Mouse (Mus musculus): ENCODE measurements around the gene Nbeal1. TPM values are rescaled to one million over a fixed set of nuclear protein-coding genes. Genes with fewer than 3 reads are reported as not detected.
"Not testable (repeated sequence)": the region's sequence is repeated elsewhere in the genome, so short reads cannot be mapped to it uniquely, and the experiment has no call there.

Gene Nbeal1
- polyA plus RNA-seq, 1 experiment from 2014 or later: 7.9 TPM

DNA sequence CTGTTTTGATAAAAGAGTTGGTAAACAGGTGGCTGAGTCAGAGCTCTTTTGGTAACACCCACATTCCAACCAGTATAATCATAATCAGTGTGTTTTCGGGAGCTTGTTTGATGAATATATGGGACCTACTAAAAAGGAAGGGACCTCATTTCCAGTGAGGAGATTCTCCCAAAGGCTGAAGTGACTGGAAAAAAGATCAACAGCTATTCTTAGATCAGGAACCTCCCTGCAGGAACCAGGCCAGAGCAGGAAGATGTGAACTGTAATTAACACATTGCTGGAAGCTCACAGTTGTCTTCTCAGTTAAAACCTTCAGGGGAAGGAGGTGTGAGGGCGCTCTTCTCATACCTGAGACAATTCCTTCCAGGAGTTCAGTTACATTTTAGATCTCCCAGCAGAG is 10.8 kb upstream of the Nbeal1 start:
- Histone ChIP-seq H3K27me3 (ENCODE audit: insufficient read depth, low read length) (no peaks in the 10 kb centered on the region), H3K4me2 (ENCODE audit: low read length) (no peak overlapping the region), H3K9me3 (replicated peaks; ENCODE audit: low read length) (no peaks in the 10 kb centered on the region), H3K36me3 (ENCODE audit: insufficient read depth, low read length) (no peaks in the 10 kb centered on the region), H3K4me1 (replicated peaks; ENCODE audit: insufficient read depth, low read length) (no peaks in the 10 kb centered on the region), H3K9ac (ENCODE audit: low read depth, low read length) (no peak overlapping the region), H3K4me3 (replicated peaks; ENCODE audit: low read depth, low read length) (no peak overlapping the region), H3K27ac (no peak overlapping the region)
- TF ChIP-seq CTCF (IDR thresholded peaks at IDR 0.05; ENCODE audit: low read depth): no peak
- DNase-seq (ENCODE audit: low spot score) (no peak), ATAC-seq (replicated peaks; ENCODE audit: low FRiP score, low read depth) (no peak)
- WGBS: 77% methylated on average over 2 of the region's 2 CpGs

DNA sequence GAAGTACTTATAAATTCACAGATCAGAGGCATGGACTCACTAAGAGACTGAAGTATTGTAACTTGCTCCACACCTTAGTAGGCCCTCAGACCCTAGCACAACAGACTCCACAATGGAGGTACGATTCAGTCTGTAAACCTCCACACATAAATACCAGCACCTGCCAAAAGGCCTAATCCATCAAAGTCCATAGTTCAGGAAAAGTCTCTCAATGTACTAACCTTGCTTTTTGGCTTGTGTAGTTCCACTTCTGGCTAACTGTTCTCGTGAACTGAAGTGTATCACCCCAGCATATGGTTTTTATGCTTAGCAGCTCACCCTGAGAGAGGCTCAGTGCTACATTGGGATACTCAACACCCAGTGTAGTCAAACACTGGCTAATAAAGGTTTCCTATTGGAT is 10.1 kb upstream of the Nbeal1 start:
- Histone ChIP-seq H3K27ac (no peak overlapping the region), H3K36me3 (ENCODE audit: insufficient read depth, low read length) (no peaks in the 10 kb centered on the region), H3K4me1 (replicated peaks; ENCODE audit: insufficient read depth, low read length) (no peaks in the 10 kb centered on the region), H3K4me2 (ENCODE audit: low read length) (no peak overlapping the region), H3K9ac (ENCODE audit: low read depth, low read length) (no peak overlapping the region), H3K27me3 (ENCODE audit: insufficient read depth, low read length) (no peaks in the 10 kb centered on the region), H3K9me3 (replicated peaks; ENCODE audit: low read length) (no peaks in the 10 kb centered on the region), H3K4me3 (replicated peaks; ENCODE audit: low read depth, low read length) (no peak overlapping the region)
- TF ChIP-seq CTCF (IDR thresholded peaks at IDR 0.05; ENCODE audit: low read depth): no peak
- ATAC-seq (replicated peaks; ENCODE audit: low FRiP score, low read depth) (no peak), DNase-seq (ENCODE audit: low spot score) (no peak)
- 50% methylated on average over 2 of the region's 2 CpGs for WGBS

DNA sequence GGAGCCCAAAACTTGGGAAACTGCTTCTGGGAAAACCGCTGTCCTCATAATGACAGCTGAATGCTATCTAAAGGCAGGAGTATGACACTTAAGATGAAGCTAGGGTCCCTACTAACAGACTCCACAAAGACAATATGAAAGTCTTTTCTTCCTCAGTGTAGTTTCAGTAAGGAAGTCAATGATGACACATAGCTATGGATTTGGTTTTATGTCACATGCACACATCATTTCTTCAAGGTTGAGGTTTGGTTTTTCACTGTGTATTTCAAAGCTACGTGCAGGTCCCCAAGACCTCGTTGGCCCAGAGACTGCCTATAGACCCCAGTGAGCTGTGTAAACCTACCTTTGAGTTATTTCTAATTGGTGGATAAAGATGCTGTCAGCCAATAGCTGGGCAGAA is 7.3 kb upstream of the Nbeal1 start:
- H3K4me2 ChIP-seq (ENCODE audit: low read length): no peak overlapping the region
- H3K27me3 ChIP-seq (ENCODE audit: insufficient read depth, low read length): no peaks in the 10 kb centered on the region
- H3K27ac ChIP-seq: no peak overlapping the region
- no peaks in the 10 kb centered on the region for H3K4me1 ChIP-seq (replicated peaks; ENCODE audit: insufficient read depth, low read length)
- no peak overlapping the region for H3K4me3 ChIP-seq (replicated peaks; ENCODE audit: low read depth, low read length)
- no peak overlapping the region for H3K9ac ChIP-seq (ENCODE audit: low read depth, low read length)
- WGBS: 87% methylated on average over 3 of the region's 3 CpGs
- DNase-seq (ENCODE audit: low spot score) (no peak), ATAC-seq (replicated peaks; ENCODE audit: low FRiP score, low read depth) (no peak)
- TF ChIP-seq CTCF (IDR thresholded peaks at IDR 0.05; ENCODE audit: low read depth): no peak
- H3K9me3 ChIP-seq (replicated peaks; ENCODE audit: low read length): no peaks in the 10 kb centered on the region
- H3K36me3 ChIP-seq (ENCODE audit: insufficient read depth, low read length): no peaks in the 10 kb centered on the region

DNA sequence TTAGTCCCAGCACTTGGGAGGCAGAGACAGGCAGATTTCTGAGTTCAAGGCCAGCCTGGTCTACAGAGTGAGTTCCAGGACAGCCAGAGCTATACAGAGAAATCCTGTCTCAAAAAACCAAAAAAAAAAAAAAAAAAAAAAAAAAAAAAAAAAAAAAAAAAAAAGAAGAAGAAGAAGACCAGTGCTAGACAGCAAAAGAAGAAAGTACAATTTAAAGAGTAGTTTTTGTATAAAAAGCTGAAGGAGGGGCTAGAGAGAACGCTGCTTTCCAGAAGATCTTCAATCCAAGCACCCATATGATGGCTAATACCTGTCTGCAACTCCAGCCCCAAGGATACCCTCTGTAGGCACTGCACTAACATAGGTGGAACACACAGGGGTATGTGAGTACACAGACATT is 2.6 kb upstream of the Nbeal1 start:
- 92% methylated on average over 1 of the region's 1 CpGs for WGBS
- not testable (repeated sequence) for DNase-seq (ENCODE audit: low spot score); H3K27me3 ChIP-seq (ENCODE audit: insufficient read depth, low read length); H3K4me1 ChIP-seq (replicated peaks; ENCODE audit: insufficient read depth, low read length); H3K4me3 ChIP-seq (replicated peaks; ENCODE audit: low read depth, low read length); H3K27ac ChIP-seq; H3K9me3 ChIP-seq (replicated peaks; ENCODE audit: low read length); H3K36me3 ChIP-seq (ENCODE audit: insufficient read depth, low read length); ATAC-seq (replicated peaks; ENCODE audit: low FRiP score, low read depth); H3K9ac ChIP-seq (ENCODE audit: low read depth, low read length); H3K4me2 ChIP-seq (ENCODE audit: low read length)

DNA sequence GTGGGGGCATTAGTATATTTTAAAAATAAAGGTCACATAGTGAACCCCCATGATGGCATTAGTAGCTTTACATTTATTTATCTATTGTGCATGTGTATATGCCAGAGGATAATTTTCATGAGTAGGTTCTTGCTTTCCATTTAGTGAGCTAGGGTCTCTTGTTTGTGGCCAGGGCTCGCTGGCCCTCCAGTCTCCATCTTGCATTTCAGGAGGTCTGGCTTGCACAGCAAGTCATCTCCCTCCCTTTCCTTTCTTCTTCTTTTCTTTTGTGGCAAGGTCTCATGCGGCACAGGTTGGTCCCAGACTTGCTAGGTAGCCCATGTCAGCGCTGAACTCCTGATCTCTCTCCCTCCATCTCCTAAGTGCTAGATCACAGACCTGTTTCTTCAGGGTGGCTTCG is 1.0 kb upstream of the Nbeal1 start:
- DNase-seq (ENCODE audit: low spot score): no peak
- H3K27ac ChIP-seq: peak overlapping the region; percentile 98; the same call in 1 of the 2 replicates
- no peaks in the 10 kb centered on the region for H3K4me1 ChIP-seq (replicated peaks; ENCODE audit: insufficient read depth, low read length)
- H3K4me3 ChIP-seq (replicated peaks; ENCODE audit: low read depth, low read length): peak overlapping the region; percentile 89; the same call in 1 of the 2 replicates
- ATAC-seq (replicated peaks; ENCODE audit: low FRiP score, low read depth): no peak
- no peaks in the 10 kb centered on the region for H3K27me3 ChIP-seq (ENCODE audit: insufficient read depth, low read length)
- TF ChIP-seq CTCF (IDR thresholded peaks at IDR 0.05; ENCODE audit: low read depth): no peak
- H3K9ac ChIP-seq (ENCODE audit: low read depth, low read length): peak overlapping the region; percentile 57; the same call in 1 of the 2 replicates
- H3K4me2 ChIP-seq (ENCODE audit: low read length): peak overlapping the region; percentile 63
- no peaks in the 10 kb centered on the region for H3K9me3 ChIP-seq (replicated peaks; ENCODE audit: low read length)
- 26% methylated on average over 4 of the region's 4 CpGs for WGBS
- H3K36me3 ChIP-seq (ENCODE audit: insufficient read depth, low read length): no peaks in the 10 kb centered on the region

- no peaks in the 10 kb centered on the region for H3K9me3 ChIP-seq (replicated peaks; ENCODE audit: low read length)
- H3K27me3 ChIP-seq (ENCODE audit: insufficient read depth, low read length): no peaks in the 10 kb centered on the region
- H3K4me3 ChIP-seq (replicated peaks; ENCODE audit: low read depth, low read length): peak overlapping the region; percentile 89
- H3K36me3 ChIP-seq (ENCODE audit: insufficient read depth, low read length): no peaks in the 10 kb centered on the region
- H3K4me1 ChIP-seq (replicated peaks; ENCODE audit: insufficient read depth, low read length): no peaks in the 10 kb centered on the region
- peak overlapping the region; percentile 63 for H3K4me2 ChIP-seq (ENCODE audit: low read length)
- 1% methylated on average over 27 of the region's 30 CpGs for WGBS
- peak overlapping the region; percentile 98 for H3K27ac ChIP-seq
- TF ChIP-seq CTCF (IDR thresholded peaks at IDR 0.05; ENCODE audit: low read depth): no peak
- peak overlapping the region; percentile 89 for H3K9ac ChIP-seq (ENCODE audit: low read depth, low read length)
- ATAC-seq (replicated peaks; ENCODE audit: low FRiP score, low read depth): peak; percentile 84
- DNase-seq (ENCODE audit: low spot score): peak; percentile 65
Observed at GRCm38 (mm10) chr1:60180784-60181221, 404 bp downstream of the Nbeal1 start.

DNA sequence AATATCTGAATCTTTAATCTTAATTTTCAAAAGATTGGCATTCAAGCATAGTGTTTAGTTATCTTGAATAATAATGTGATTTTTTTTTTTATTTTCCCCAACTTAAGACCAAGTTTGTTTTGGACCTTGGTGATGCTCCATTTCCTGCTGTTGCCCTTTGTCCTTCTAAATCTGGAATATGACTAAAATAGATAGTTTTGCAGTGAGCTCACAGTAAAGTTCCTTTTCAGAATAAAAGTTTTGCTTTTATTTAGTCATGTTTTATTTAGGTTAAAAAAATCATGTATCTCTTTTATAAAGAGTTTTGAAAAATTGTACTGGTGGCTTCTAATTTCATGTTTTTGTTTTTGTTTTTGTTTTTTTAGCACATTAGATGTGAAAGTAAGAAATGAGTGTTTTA is 8.1 kb downstream of the Nbeal1 start:
- Histone ChIP-seq H3K4me2 (ENCODE audit: low read length) (no peak overlapping the region), H3K9me3 (replicated peaks; ENCODE audit: low read length) (no peaks in the 10 kb centered on the region), H3K27ac (no peak overlapping the region), H3K4me3 (replicated peaks; ENCODE audit: low read depth, low read length) (no peak overlapping the region), H3K36me3 (ENCODE audit: insufficient read depth, low read length) (no peaks in the 10 kb centered on the region), H3K4me1 (replicated peaks; ENCODE audit: insufficient read depth, low read length) (no peaks in the 10 kb centered on the region), H3K9ac (ENCODE audit: low read depth, low read length) (no peak overlapping the region), H3K27me3 (ENCODE audit: insufficient read depth, low read length) (no peaks in the 10 kb centered on the region)
- ATAC-seq (replicated peaks; ENCODE audit: low FRiP score, low read depth): no peak
- no peak for TF ChIP-seq CTCF (IDR thresholded peaks at IDR 0.05; ENCODE audit: low read depth)
- DNase-seq (ENCODE audit: low spot score): peak; percentile 38

All from kidney, postnatal 0 days (tissue).